Mouse (Mus musculus): ENCODE data around the gene Emp1. TPM values are rescaled to one million over a fixed set of nuclear protein-coding genes. Genes with fewer than 3 reads are reported as not detected.
A peak's percentile ranks its signal among the peaks of the same experiment; 100 is the strongest.

Emp1 gene
- polyA plus RNA-seq, 1 experiment from 2014 or later: 2.4 TPM

GRCm38 (mm10) chr6:135368230-135368629, 5.9 kb downstream of the Emp1 start:
- H3K4me2 ChIP-seq (ENCODE audit: low read depth, low read length, severe bottlenecking): no peak overlapping the region
- no peak overlapping the region for H3K27ac ChIP-seq (ENCODE audit: low read depth, low read length)
- no peaks in the 10 kb centered on the region for H3K4me1 ChIP-seq (replicated peaks; ENCODE audit: control insufficient read depth, insufficient read depth, low read length)
- ATAC-seq (replicated peaks; ENCODE audit: low FRiP score): 0 out of 2 replicates have a peak, but pooled peaks have one; percentile 12
- no peak for DNase-seq (ENCODE audit: low spot score)
- 65% methylated on average over 6 of the region's 6 CpGs for WGBS
- no peaks in the 10 kb centered on the region for H3K27me3 ChIP-seq (ENCODE audit: control insufficient read depth, insufficient read depth, low read length)
- no peaks in the 10 kb centered on the region for H3K36me3 ChIP-seq (ENCODE audit: control insufficient read depth, insufficient read depth, low read length)
- H3K9me3 ChIP-seq (ENCODE audit: control insufficient read depth, low read length): no peaks in the 10 kb centered on the region
- H3K9ac ChIP-seq (ENCODE audit: low read length): no peak overlapping the region
- H3K4me3 ChIP-seq (ENCODE audit: low read depth, low read length): no peak overlapping the region

- Histone ChIP-seq H3K9me3 (ENCODE audit: control insufficient read depth, low read length) (no peaks in the 10 kb centered on the region), H3K9ac (ENCODE audit: low read length) (no peak overlapping the region), H3K36me3 (ENCODE audit: control insufficient read depth, insufficient read depth, low read length) (no peaks in the 10 kb centered on the region), H3K4me1 (replicated peaks; ENCODE audit: control insufficient read depth, insufficient read depth, low read length) (no peaks in the 10 kb centered on the region), H3K27me3 (ENCODE audit: control insufficient read depth, insufficient read depth, low read length) (no peaks in the 10 kb centered on the region), H3K27ac (ENCODE audit: low read depth, low read length) (no peak overlapping the region), H3K4me2 (ENCODE audit: low read depth, low read length, severe bottlenecking) (no peak overlapping the region), H3K4me3 (ENCODE audit: low read depth, low read length) (no peak overlapping the region)
- ATAC-seq (replicated peaks; ENCODE audit: low FRiP score): no peak
- DNase-seq (ENCODE audit: low spot score): no peak
- WGBS: 71% methylated on average over 5 of the region's 5 CpGs
Observed at GRCm38 (mm10) chr6:135369551-135369968, 7.2 kb downstream of the Emp1 start.

- 81% methylated on average over 6 of the region's 6 CpGs for WGBS
- H3K4me3 ChIP-seq (ENCODE audit: low read depth, low read length): no peak overlapping the region
- no peak for ATAC-seq (replicated peaks; ENCODE audit: low FRiP score)
- H3K36me3 ChIP-seq (ENCODE audit: control insufficient read depth, insufficient read depth, low read length): no peaks in the 10 kb centered on the region
- no peaks in the 10 kb centered on the region; the same call in 1 of the 2 replicates for H3K4me1 ChIP-seq (replicated peaks; ENCODE audit: control insufficient read depth, insufficient read depth, low read length)
- H3K9me3 ChIP-seq (ENCODE audit: control insufficient read depth, low read length): no peaks in the 10 kb centered on the region
- no peaks in the 10 kb centered on the region for H3K27me3 ChIP-seq (ENCODE audit: control insufficient read depth, insufficient read depth, low read length)
- H3K4me2 ChIP-seq (ENCODE audit: low read depth, low read length, severe bottlenecking): no peak overlapping the region
- no peak overlapping the region for H3K27ac ChIP-seq (ENCODE audit: low read depth, low read length)
- no peak overlapping the region for H3K9ac ChIP-seq (ENCODE audit: low read length)
- no peak for DNase-seq (ENCODE audit: low spot score)
Observed at GRCm38 (mm10) chr6:135370954-135371353, 8.6 kb downstream of the Emp1 start.

- H3K9me3 ChIP-seq (ENCODE audit: control insufficient read depth, low read length): no peaks in the 10 kb centered on the region
- H3K27me3 ChIP-seq (ENCODE audit: control insufficient read depth, insufficient read depth, low read length): no peaks in the 10 kb centered on the region
- no peak overlapping the region for H3K4me2 ChIP-seq (ENCODE audit: low read depth, low read length, severe bottlenecking)
- 87% methylated on average over 8 of the region's 8 CpGs for WGBS
- DNase-seq (ENCODE audit: low spot score) (no peak), ATAC-seq (replicated peaks; ENCODE audit: low FRiP score) (no peak)
- H3K9ac ChIP-seq (ENCODE audit: low read length): no peak overlapping the region
- H3K4me3 ChIP-seq (ENCODE audit: low read depth, low read length): no peak overlapping the region
- H3K27ac ChIP-seq (ENCODE audit: low read depth, low read length): no peak overlapping the region
- H3K4me1 ChIP-seq (replicated peaks; ENCODE audit: control insufficient read depth, insufficient read depth, low read length): no peaks in the 10 kb centered on the region; the same call in 1 of the 2 replicates
- H3K36me3 ChIP-seq (ENCODE audit: control insufficient read depth, insufficient read depth, low read length): no peaks in the 10 kb centered on the region
Observed at GRCm38 (mm10) chr6:135373357-135373756, 11.0 kb downstream of the Emp1 start.

- Histone ChIP-seq H3K9me3 (ENCODE audit: control insufficient read depth, low read length) (no peaks in the 10 kb centered on the region), H3K27ac (ENCODE audit: low read depth, low read length) (no peak overlapping the region), H3K4me3 (ENCODE audit: low read depth, low read length) (no peak overlapping the region), H3K9ac (ENCODE audit: low read length) (no peak overlapping the region), H3K4me1 (replicated peaks; ENCODE audit: control insufficient read depth, insufficient read depth, low read length) (no peaks in the 10 kb centered on the region; the same call in 1 of the 2 replicates), H3K36me3 (ENCODE audit: control insufficient read depth, insufficient read depth, low read length) (no peaks in the 10 kb centered on the region), H3K4me2 (ENCODE audit: low read depth, low read length, severe bottlenecking) (no peak overlapping the region), H3K27me3 (ENCODE audit: control insufficient read depth, insufficient read depth, low read length) (no peaks in the 10 kb centered on the region)
- 70% methylated on average over 5 of the region's 5 CpGs for WGBS
- 0 out of 2 replicates have a peak, but pooled peaks have one; percentile 48 for ATAC-seq (replicated peaks; ENCODE audit: low FRiP score)
- DNase-seq (ENCODE audit: low spot score): no peak
Observed at GRCm38 (mm10) chr6:135375818-135376217, 13.5 kb downstream of the Emp1 start.

GRCm38 (mm10) chr6:135376248-135376647, 13.9 kb downstream of the Emp1 start:
- H3K27me3 ChIP-seq (ENCODE audit: control insufficient read depth, insufficient read depth, low read length): no peaks in the 10 kb centered on the region
- ATAC-seq (replicated peaks; ENCODE audit: low FRiP score) (no peak), DNase-seq (ENCODE audit: low spot score) (no peak)
- no peak overlapping the region for H3K4me2 ChIP-seq (ENCODE audit: low read depth, low read length, severe bottlenecking)
- no peak overlapping the region for H3K9ac ChIP-seq (ENCODE audit: low read length)
- no peaks in the 10 kb centered on the region; the same call in 1 of the 2 replicates for H3K4me1 ChIP-seq (replicated peaks; ENCODE audit: control insufficient read depth, insufficient read depth, low read length)
- 79% methylated on average over 7 of the region's 7 CpGs for WGBS
- H3K9me3 ChIP-seq (ENCODE audit: control insufficient read depth, low read length): no peaks in the 10 kb centered on the region
- H3K36me3 ChIP-seq (ENCODE audit: control insufficient read depth, insufficient read depth, low read length): no peaks in the 10 kb centered on the region
- no peak overlapping the region for H3K4me3 ChIP-seq (ENCODE audit: low read depth, low read length)
- H3K27ac ChIP-seq (ENCODE audit: low read depth, low read length): no peak overlapping the region

- 20% methylated on average over 16 of the region's 16 CpGs for WGBS
- Histone ChIP-seq H3K9me3 (ENCODE audit: control insufficient read depth, low read length) (no peaks in the 10 kb centered on the region), H3K27ac (ENCODE audit: low read depth, low read length) (no peak overlapping the region), H3K4me1 (replicated peaks; ENCODE audit: control insufficient read depth, insufficient read depth, low read length) (no peaks in the 10 kb centered on the region; the same call in 1 of the 2 replicates), H3K36me3 (ENCODE audit: control insufficient read depth, insufficient read depth, low read length) (no peaks in the 10 kb centered on the region), H3K4me2 (ENCODE audit: low read depth, low read length, severe bottlenecking) (peak overlapping the region; percentile 39), H3K4me3 (ENCODE audit: low read depth, low read length) (peak overlapping the region; percentile 12; the same call in 1 of the 2 replicates), H3K27me3 (ENCODE audit: control insufficient read depth, insufficient read depth, low read length) (no peaks in the 10 kb centered on the region), H3K9ac (ENCODE audit: low read length) (no peak overlapping the region)
- ATAC-seq (replicated peaks; ENCODE audit: low FRiP score) (peak; percentile 63; the same call in 1 of the 2 replicates), DNase-seq (ENCODE audit: low spot score) (peak; percentile 76)
Observed at GRCm38 (mm10) chr6:135377583-135378319, 15.4 kb downstream of the Emp1 start.

- H3K27me3 ChIP-seq (ENCODE audit: control insufficient read depth, insufficient read depth, low read length): no peaks in the 10 kb centered on the region
- no peaks in the 10 kb centered on the region for H3K4me1 ChIP-seq (replicated peaks; ENCODE audit: control insufficient read depth, insufficient read depth, low read length)
- DNase-seq (ENCODE audit: low spot score): no peak
- H3K4me2 ChIP-seq (ENCODE audit: low read depth, low read length, severe bottlenecking): no peak overlapping the region
- no peaks in the 10 kb centered on the region for H3K36me3 ChIP-seq (ENCODE audit: control insufficient read depth, insufficient read depth, low read length)
- H3K27ac ChIP-seq (ENCODE audit: low read depth, low read length): no peak overlapping the region
- ATAC-seq (replicated peaks; ENCODE audit: low FRiP score): no peak
- H3K9ac ChIP-seq (ENCODE audit: low read length): no peak overlapping the region
- H3K9me3 ChIP-seq (ENCODE audit: control insufficient read depth, low read length): no peaks in the 10 kb centered on the region
- no peak overlapping the region for H3K4me3 ChIP-seq (ENCODE audit: low read depth, low read length)
Observed at GRCm38 (mm10) chr6:135383919-135384318, 21.6 kb downstream of the Emp1 start.
